Comparison of ENCODE assay signal across 17 mouse cellular contexts in genomic region chr8:12877126-12877525, GRCm38 (mm10).
"Had no signal": no experiment of that assay in that cellular context is flagged by ENCODE, and none has a peak within 500 bp of the region (broad histone marks: within the 10 kb centered on the region; RNA-seq: fewer than 3 reads in every experiment).

No protein-coding gene starts in this region.

- H3K4me3 ChIP-seq: liver, embryonic 13.5 days; liver, embryonic 15.5 days; lung, embryonic 15.5 days; midbrain, embryonic 13.5 days; neural tube, embryonic 12.5 days; stomach, embryonic 15.5 days had no signal

- DNase-seq: liver, embryonic 13.5 days; liver, postnatal 0 days; lung, adult 2 months; lung, postnatal 14 days; lung, postnatal 36 days; right cerebral cortex, postnatal 14 days; thymus, adult 2 months; thymus, postnatal 25 days; thymus, postnatal 4 days had no signal

- H3K27ac ChIP-seq: liver, embryonic 13.5 days; liver, embryonic 15.5 days; lung, embryonic 15.5 days; macrophage; midbrain, embryonic 13.5 days; neural tube, embryonic 12.5 days; stomach, embryonic 15.5 days; stomach, postnatal 0 days had no signal

- H3K27me3 ChIP-seq: midbrain, embryonic 13.5 days had no signal

- H3K4me2 ChIP-seq: liver, embryonic 13.5 days; liver, embryonic 15.5 days; lung, embryonic 15.5 days; neural tube, embryonic 12.5 days; stomach, embryonic 15.5 days had no signal

- ATAC-seq: liver, postnatal 0 days; lung, postnatal 0 days; midbrain, embryonic 13.5 days had no signal

- H3K36me3 ChIP-seq: liver, embryonic 13.5 days; liver, embryonic 15.5 days; lung, embryonic 15.5 days; stomach, embryonic 15.5 days had no signal

- H3K9ac ChIP-seq: liver, embryonic 13.5 days; liver, embryonic 15.5 days; liver, postnatal 0 days; lung, embryonic 15.5 days; neural tube, embryonic 12.5 days; stomach, embryonic 15.5 days had no signal

- H3K9me3 ChIP-seq: liver, embryonic 13.5 days; liver, embryonic 15.5 days; lung, embryonic 15.5 days; midbrain, embryonic 13.5 days; neural tube, embryonic 12.5 days; stomach, embryonic 15.5 days had no signal
